Comparison of ENCODE assay signal across 25 mouse cellular contexts in the genomic region with DNA sequence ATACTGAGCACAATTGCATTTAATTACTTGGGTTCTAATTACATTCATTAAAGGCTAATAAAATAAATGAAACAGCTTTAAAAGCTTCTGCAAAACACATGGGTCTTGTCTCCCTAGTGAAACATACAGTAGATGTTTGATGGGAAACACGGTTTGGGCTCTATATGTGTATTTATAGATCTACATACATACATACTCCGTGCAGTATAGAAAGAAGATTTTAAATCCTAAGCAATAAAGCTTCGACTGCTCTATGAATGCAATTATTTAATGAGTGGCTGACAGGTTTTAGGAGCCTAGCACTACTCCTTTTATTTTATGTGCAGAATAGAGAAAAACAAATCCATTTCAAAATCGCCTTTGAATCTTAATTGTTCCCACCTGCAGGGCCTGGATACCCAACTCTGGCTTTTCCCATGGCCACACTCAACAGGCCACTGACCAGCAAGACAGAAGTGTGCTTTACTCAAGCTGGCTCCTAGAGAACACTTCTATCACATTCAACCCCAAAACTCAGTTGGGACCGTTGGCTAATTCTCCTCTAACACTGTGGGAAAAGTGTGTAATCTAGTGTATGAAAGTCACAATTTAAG. TPM values are rescaled to one million over a fixed set of nuclear protein-coding genes. Genes with fewer than 3 reads are reported as not detected.
A peak's percentile ranks its signal among the peaks of the same experiment; 100 is the strongest.
DNase-seq lines count a peak whose midpoint lies in the region; ATAC-seq lines count a peak whose summit lies in the region.
"Had no signal": no experiment of that assay in that cellular context is flagged by ENCODE, and none has a peak within 500 bp of the region (broad histone marks: within the 10 kb centered on the region; RNA-seq: fewer than 3 reads in every experiment).

No protein-coding gene starts in this region.

- no peak for DNase-seq in hindbrain, embryonic 10.5 days (ENCODE audit: low spot score)
- DNase-seq in neural tube, embryonic 11.5 days (ENCODE audit: low spot score): no peak
- no peak for DNase-seq in hindbrain, embryonic 14.5 days (ENCODE audit: low spot score)
- DNase-seq in heart, adult 9 months (ENCODE audit: low spot score in 2 of 2): no peak
- DNase-seq: adrenal gland, adult 2 months; cerebellum, adult 11 months; cerebellum, postnatal 10 days; gastrocnemius, postnatal 10 days; kidney, postnatal 14 days; layer of hippocampus, postnatal 36 days; liver, postnatal 0 days; right cerebral cortex, adult 18-20 months; right cerebral cortex, postnatal 4 days; thymus, postnatal 25 days had no signal

- H3K4me3 ChIP-seq in hindbrain, embryonic 10.5 days: no peak overlapping the region
- H3K4me3 ChIP-seq in hindbrain, embryonic 16.5 days (ENCODE audit: low read length): no peak overlapping the region
- no peak overlapping the region for H3K4me3 ChIP-seq in neural tube, embryonic 11.5 days (ENCODE audit: low read depth, low read length)
- H3K4me3 ChIP-seq in neural tube, embryonic 15.5 days (replicated peaks): no peak overlapping the region
- H3K4me3 ChIP-seq in hindbrain, embryonic 14.5 days (replicated peaks; ENCODE audit: low read length): no peak overlapping the region
- H3K4me3 ChIP-seq in intestine, embryonic 16.5 days (ENCODE audit: low read length): no peak overlapping the region
- H3K4me3 ChIP-seq: embryonic facial prominence, embryonic 15.5 days; layer of hippocampus, adult 2 months; limb, embryonic 12.5 days; midbrain, embryonic 10.5 days had no signal

- H3K36me3 ChIP-seq in hindbrain, embryonic 10.5 days: no peaks in the 10 kb centered on the region
- no peaks in the 10 kb centered on the region for H3K36me3 ChIP-seq in hindbrain, embryonic 16.5 days (ENCODE audit: control insufficient read depth, insufficient read depth, low read length)
- H3K36me3 ChIP-seq in neural tube, embryonic 11.5 days (ENCODE audit: control insufficient read depth, insufficient read depth, low read length): no peaks in the 10 kb centered on the region
- H3K36me3 ChIP-seq in neural tube, embryonic 15.5 days: no peaks in the 10 kb centered on the region
- no peaks in the 10 kb centered on the region for H3K36me3 ChIP-seq in hindbrain, embryonic 14.5 days (replicated peaks; ENCODE audit: control insufficient read depth, insufficient read depth)
- no peaks in the 10 kb centered on the region for H3K36me3 ChIP-seq in intestine, embryonic 16.5 days (ENCODE audit: control insufficient read depth, insufficient read depth, low read length)
- H3K36me3 ChIP-seq: embryonic facial prominence, embryonic 15.5 days; limb, embryonic 12.5 days; midbrain, embryonic 10.5 days had no signal

- 61% methylated on average over 5 of the region's 5 CpGs for WGBS in hindbrain, embryonic 10.5 days
- 39% methylated on average over 5 of the region's 5 CpGs for WGBS in hindbrain, embryonic 16.5 days
- 50% methylated on average over 5 of the region's 5 CpGs for WGBS in neural tube, embryonic 11.5 days
- 21% methylated on average over 5 of the region's 5 CpGs for WGBS in neural tube, embryonic 15.5 days
- WGBS in hindbrain, embryonic 14.5 days: 41% methylated on average over 5 of the region's 5 CpGs
- 71% methylated on average over 5 of the region's 5 CpGs for WGBS in intestine, embryonic 16.5 days

- H3K27ac ChIP-seq in hindbrain, embryonic 10.5 days: peak overlapping the region; percentile 82
- H3K27ac ChIP-seq in hindbrain, embryonic 16.5 days (ENCODE audit: low read depth, low read length): no peak overlapping the region
- peak overlapping the region; percentile 11; the same call in 1 of the 2 replicates for H3K27ac ChIP-seq in neural tube, embryonic 11.5 days (ENCODE audit: low read depth, low read length)
- no peak overlapping the region for H3K27ac ChIP-seq in neural tube, embryonic 15.5 days (replicated peaks)
- H3K27ac ChIP-seq in hindbrain, embryonic 14.5 days: peak overlapping the region; percentile 78
- no peak overlapping the region for H3K27ac ChIP-seq in intestine, embryonic 16.5 days (ENCODE audit: low read length)
- H3K27ac ChIP-seq: embryonic facial prominence, embryonic 15.5 days; layer of hippocampus, adult 2 months; limb, embryonic 12.5 days; midbrain, embryonic 10.5 days had no signal

- H3K27me3 ChIP-seq in hindbrain, embryonic 10.5 days (ENCODE audit: insufficient read depth, poor library complexity, severe bottlenecking): no peaks in the 10 kb centered on the region
- H3K27me3 ChIP-seq in hindbrain, embryonic 16.5 days (replicated peaks; ENCODE audit: control insufficient read depth, insufficient read depth, low read length): no peaks in the 10 kb centered on the region
- H3K27me3 ChIP-seq in neural tube, embryonic 11.5 days (ENCODE audit: control insufficient read depth, insufficient read depth, low read length): no peaks in the 10 kb centered on the region
- H3K27me3 ChIP-seq in neural tube, embryonic 15.5 days (replicated peaks): no peaks in the 10 kb centered on the region; the same call in 1 of the 2 replicates
- H3K27me3 ChIP-seq in hindbrain, embryonic 14.5 days (ENCODE audit: control insufficient read depth, insufficient read depth, low read length): no peaks in the 10 kb centered on the region
- H3K27me3 ChIP-seq in intestine, embryonic 16.5 days (replicated peaks; ENCODE audit: control insufficient read depth, insufficient read depth, low read length): no peaks in the 10 kb centered on the region
- H3K27me3 ChIP-seq: embryonic facial prominence, embryonic 15.5 days had no signal

- ATAC-seq in hindbrain, embryonic 16.5 days: no peak; the same call in 1 of the 2 replicates
- peak; percentile 35 for ATAC-seq in neural tube, embryonic 11.5 days (ENCODE audit: insufficient read depth, low FRiP score, low TSS enrichment)
- no peak; the same call in 1 of the 2 replicates for ATAC-seq in neural tube, embryonic 15.5 days (ENCODE audit: low FRiP score)
- peak; percentile 27; the same call in 1 of the 2 replicates for ATAC-seq in hindbrain, embryonic 14.5 days (ENCODE audit: low FRiP score)
- ATAC-seq in intestine, embryonic 16.5 days: no peak
- ATAC-seq: intestine, postnatal 0 days; liver, postnatal 0 days; lung, postnatal 0 days had no signal

- no peak overlapping the region for H3K4me2 ChIP-seq in hindbrain, embryonic 16.5 days (ENCODE audit: low read length)
- no peak overlapping the region for H3K4me2 ChIP-seq in neural tube, embryonic 11.5 days (ENCODE audit: low read depth)
- no peak overlapping the region for H3K4me2 ChIP-seq in neural tube, embryonic 15.5 days
- no peak overlapping the region for H3K4me2 ChIP-seq in hindbrain, embryonic 14.5 days (replicated peaks)
- no peak overlapping the region for H3K4me2 ChIP-seq in intestine, embryonic 16.5 days (ENCODE audit: low read depth, low read length)
- H3K4me2 ChIP-seq: embryonic facial prominence, embryonic 15.5 days; heart, embryonic 11.5 days; limb, embryonic 12.5 days; liver, embryonic 11.5 days had no signal

- peaks cover 28% of the 10 kb centered on the region for H3K4me1 ChIP-seq in hindbrain, embryonic 10.5 days (replicated peaks)
- peaks cover 2% of the 10 kb centered on the region; the same call in 1 of the 2 replicates for H3K4me1 ChIP-seq in hindbrain, embryonic 16.5 days (ENCODE audit: control insufficient read depth, insufficient read depth, low read depth, low read length)
- H3K4me1 ChIP-seq in neural tube, embryonic 11.5 days (ENCODE audit: control insufficient read depth, insufficient read depth, low read length): peaks cover 15% of the 10 kb centered on the region
- H3K4me1 ChIP-seq in neural tube, embryonic 15.5 days: peaks cover 12% of the 10 kb centered on the region
- peaks cover 18% of the 10 kb centered on the region for H3K4me1 ChIP-seq in hindbrain, embryonic 14.5 days (replicated peaks; ENCODE audit: control insufficient read depth, insufficient read depth, low read length)
- no peaks in the 10 kb centered on the region for H3K4me1 ChIP-seq in intestine, embryonic 16.5 days (ENCODE audit: control insufficient read depth, insufficient read depth, low read length)
- H3K4me1 ChIP-seq: embryonic facial prominence, embryonic 15.5 days had no signal

- no peaks in the 10 kb centered on the region for H3K9me3 ChIP-seq in hindbrain, embryonic 10.5 days
- H3K9me3 ChIP-seq in hindbrain, embryonic 16.5 days (ENCODE audit: control insufficient read depth, low read length): no peaks in the 10 kb centered on the region
- no peaks in the 10 kb centered on the region for H3K9me3 ChIP-seq in neural tube, embryonic 11.5 days (ENCODE audit: control insufficient read depth, low read length)
- no peaks in the 10 kb centered on the region for H3K9me3 ChIP-seq in neural tube, embryonic 15.5 days (replicated peaks)
- no peaks in the 10 kb centered on the region for H3K9me3 ChIP-seq in hindbrain, embryonic 14.5 days (ENCODE audit: control insufficient read depth, low read length)
- H3K9me3 ChIP-seq in intestine, embryonic 16.5 days (ENCODE audit: control insufficient read depth, low read length): no peaks in the 10 kb centered on the region
- H3K9me3 ChIP-seq: embryonic facial prominence, embryonic 15.5 days; limb, embryonic 12.5 days; midbrain, embryonic 10.5 days had no signal

- H3K9ac ChIP-seq in hindbrain, embryonic 16.5 days (ENCODE audit: low read depth, low read length): no peak overlapping the region
- H3K9ac ChIP-seq in neural tube, embryonic 11.5 days (ENCODE audit: low read length): no peak overlapping the region
- H3K9ac ChIP-seq in neural tube, embryonic 15.5 days (replicated peaks): no peak overlapping the region
- no peak overlapping the region for H3K9ac ChIP-seq in hindbrain, embryonic 14.5 days
- no peak overlapping the region for H3K9ac ChIP-seq in intestine, embryonic 16.5 days (ENCODE audit: low read depth, low read length)
- H3K9ac ChIP-seq: embryonic facial prominence, embryonic 15.5 days; limb, embryonic 12.5 days; liver, postnatal 0 days had no signal

RNA-seq across cellular contexts. Expression of gene BC052040, which starts 42.7 kb away (rescaled TPM):
- 23.7 and 25.1 TPM in 2 replicates for polyA plus RNA-seq in hindbrain, embryonic 10.5 days (2016; fragmentation: Nextera tagmentation; extraction: Ambion mirVana)
- polyA plus RNA-seq in hindbrain, embryonic 16.5 days (2015; fragmentation: Nextera tagmentation; extraction: Ambion mirVana): 20.5 and 23.3 TPM in 2 replicates
- 16.9 and 19.9 TPM in 2 replicates for polyA plus RNA-seq in neural tube, embryonic 11.5 days (2014; fragmentation: Nextera tagmentation; extraction: Ambion mirVana)
- 14.5 and 16.9 TPM in 2 replicates for polyA plus RNA-seq in neural tube, embryonic 15.5 days (2015; fragmentation: Nextera tagmentation; extraction: Ambion mirVana)
- 16.6 and 20.8 TPM in 2 replicates for polyA plus RNA-seq in hindbrain, embryonic 14.5 days (2014; fragmentation: Nextera tagmentation; extraction: Ambion mirVana)
- 14.2 and 14.8 TPM in 2 replicates for polyA plus RNA-seq in intestine, embryonic 16.5 days (2015; fragmentation: Nextera tagmentation; extraction: Ambion mirVana)

Comparison
In these comparisons a context has a peak if more than half of its experiments do, and no peak if none do; other contexts are left out.
1. H3K27ac ChIP-seq: peak in hindbrain, embryonic 10.5 days (single experiment), neural tube, embryonic 11.5 days (single experiment) and hindbrain, embryonic 14.5 days (single experiment); none in hindbrain, embryonic 16.5 days (single experiment), neural tube, embryonic 15.5 days (single experiment) and intestine, embryonic 16.5 days (single experiment).
2. ATAC-seq: peak in neural tube, embryonic 11.5 days (single experiment) and hindbrain, embryonic 14.5 days (single experiment); none in hindbrain, embryonic 16.5 days (single experiment), neural tube, embryonic 15.5 days (single experiment) and intestine, embryonic 16.5 days (single experiment).